Mouse (Mus musculus) bone marrow macrophage, adult 2 months (primary cell): ENCODE measurements around the gene 1700016K19Rik.
"Not testable (repeated sequence)": the region's sequence is repeated elsewhere in the genome, so short reads cannot be mapped to it uniquely, and the experiment has no call there.

Experiments used
- CTCF ChIP-seq: IDR thresholded peaks from 2 replicates; pipeline ENCODE4 v1.5.1; 2012; ENCODE audit warnings: low read depth, mild to moderate bottlenecking, low read length, moderate library complexity
- POLR2A ChIP-seq: IDR thresholded peaks from 2 replicates; pipeline ENCODE4 v1.6.1; 2012; ENCODE audit warnings: mild to moderate bottlenecking, low read depth, low read length, borderline replicate concordance

DNA sequence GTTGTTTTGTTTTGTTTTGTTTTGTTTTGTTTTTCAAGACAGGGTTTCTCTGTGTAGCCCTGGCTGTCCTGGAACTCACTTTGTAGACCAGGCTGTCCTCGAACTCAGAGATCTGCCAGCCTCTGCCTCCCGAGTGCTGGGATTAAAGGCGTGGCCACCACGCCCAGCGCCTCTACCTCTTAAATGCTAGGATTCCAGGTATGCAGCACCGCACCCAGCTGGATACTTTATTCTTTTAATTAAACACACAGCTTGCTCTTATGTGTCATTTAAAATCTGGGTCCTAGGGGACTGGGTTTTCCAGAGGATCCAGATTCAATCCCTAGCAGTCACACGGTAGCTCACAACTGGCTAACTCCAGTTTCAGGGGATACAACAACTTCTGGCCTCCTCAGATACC is 4.6 kb downstream of the 1700016K19Rik start:
- not testable (repeated sequence) for TF ChIP-seq CTCF, POLR2A
